Mouse (Mus musculus): ENCODE measurements around the gene Aldh6a1. TPM values are rescaled to one million over a fixed set of nuclear protein-coding genes. Genes with fewer than 3 reads are reported as not detected.

Gene Aldh6a1
- polyA plus RNA-seq (2014; fragmentation: Nextera tagmentation; extraction: Ambion mirVana): 29.6 and 39.4 TPM in 2 replicates

DNA sequence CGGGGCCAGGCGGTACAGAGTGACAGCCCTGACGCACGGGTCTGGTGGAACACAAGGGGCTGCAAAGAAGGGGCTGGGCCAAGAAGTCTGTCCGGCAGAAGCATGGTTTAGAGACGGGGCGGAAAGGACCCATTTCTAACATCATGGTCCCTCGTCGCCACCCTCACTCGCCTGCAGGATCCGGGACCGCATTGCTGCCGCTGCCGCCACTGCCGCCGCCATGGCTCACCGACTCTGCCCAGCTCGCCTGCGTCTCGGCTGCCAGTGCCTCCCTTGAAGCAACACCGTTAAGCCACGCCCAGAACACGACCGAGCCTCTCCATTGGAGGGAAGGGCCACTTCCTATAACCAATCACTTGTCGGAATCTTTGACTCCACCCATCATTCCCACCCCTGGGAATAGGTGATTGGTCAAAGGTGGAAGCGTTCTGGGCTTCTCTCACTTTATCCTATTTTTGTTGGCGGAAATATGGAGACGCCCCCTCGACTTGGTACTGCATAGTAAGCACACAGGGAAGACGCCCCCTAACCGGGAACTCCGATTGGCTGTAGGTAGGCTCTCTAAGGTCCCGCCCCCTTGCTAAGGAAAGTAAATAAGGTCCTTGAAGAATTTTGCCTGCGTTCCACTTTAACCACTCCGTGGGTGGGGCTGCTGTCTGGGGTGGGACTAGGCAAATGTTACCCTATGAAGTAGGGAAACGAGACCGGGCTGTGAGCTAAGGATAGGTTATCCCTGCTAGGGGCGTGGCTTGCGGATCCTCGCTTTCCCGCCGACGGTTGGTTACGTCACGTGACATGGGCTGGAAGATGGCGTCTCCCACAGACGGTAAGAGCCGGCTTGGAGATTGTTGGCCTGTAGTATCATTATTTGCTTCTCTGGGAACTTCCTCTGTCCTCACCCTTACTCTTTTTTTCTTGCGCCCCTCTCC lies at the start of gene Aldh6a1, which contains the start of gene Lin52:
Aldh6a1 (minus strand) TSS at position 287 of the 929 bp plus-strand sequence.
Lin52 (plus strand) TSS at position 705 of the 929 bp plus-strand sequence.
- Histone ChIP-seq H3K4me2 (ENCODE audit: low read length) (peak within 1 kb of the TSS; percentile 85), H3K27me3 (ENCODE audit: control insufficient read depth, insufficient read depth, low read length) (no peaks in the 10 kb centered on the region), H3K9me3 (ENCODE audit: control insufficient read depth, low read length) (no peaks in the 10 kb centered on the region), H3K4me3 (replicated peaks; ENCODE audit: low read depth, low read length) (peak within 1 kb of the TSS; percentile 61), H3K4me1 (ENCODE audit: control insufficient read depth, insufficient read depth, low read length) (peaks cover 5% of the 10 kb centered on the region; the same call in 1 of the 2 replicates), H3K9ac (replicated peaks; ENCODE audit: low read length) (peak within 1 kb of the TSS; percentile 60), H3K36me3 (ENCODE audit: control insufficient read depth, insufficient read depth, low read length) (no peaks in the 10 kb centered on the region), H3K27ac (replicated peaks; ENCODE audit: low read depth, low read length) (peak within 1 kb of the TSS; percentile 66)
- peak; percentile 100 for DNase-seq
- WGBS: under 1% methylated on average over 49 of the region's 49 CpGs
- ATAC-seq (ENCODE audit: low FRiP score, low TSS enrichment): peak; percentile 98

DNA sequence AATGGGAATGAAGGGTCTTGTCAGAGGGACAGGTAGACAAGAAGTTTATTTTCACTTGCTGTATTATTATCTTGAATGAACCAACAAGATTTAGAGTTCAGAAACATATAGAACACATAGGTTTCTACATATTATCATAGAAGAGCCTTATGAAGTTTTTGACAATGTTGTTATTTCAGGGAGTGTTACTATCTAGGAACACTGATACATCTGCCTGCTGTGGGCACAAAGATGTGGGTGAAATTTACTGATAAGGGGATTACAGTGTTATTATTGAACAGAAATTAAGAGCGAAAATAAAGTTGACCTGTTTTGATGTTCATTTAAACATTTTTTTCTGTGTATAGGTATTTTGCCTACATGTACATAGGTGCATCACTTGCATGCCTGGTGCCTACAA lies 46.0 kb upstream of the Aldh6a1 start:
- H3K27ac ChIP-seq (replicated peaks; ENCODE audit: low read depth, low read length): no peak overlapping the region
- no peak overlapping the region for H3K4me2 ChIP-seq (ENCODE audit: low read length)
- H3K9ac ChIP-seq (replicated peaks; ENCODE audit: low read length): no peak overlapping the region
- ATAC-seq (ENCODE audit: low FRiP score, low TSS enrichment) (no peak), DNase-seq (no peak)
- no peaks in the 10 kb centered on the region for H3K9me3 ChIP-seq (ENCODE audit: control insufficient read depth, low read length)
- no peaks in the 10 kb centered on the region; the same call in 1 of the 2 replicates for H3K36me3 ChIP-seq (ENCODE audit: control insufficient read depth, insufficient read depth, low read length)
- H3K4me3 ChIP-seq (replicated peaks; ENCODE audit: low read depth, low read length): no peak overlapping the region
- peaks cover 19% of the 10 kb centered on the region for H3K4me1 ChIP-seq (ENCODE audit: control insufficient read depth, insufficient read depth, low read length)
- H3K27me3 ChIP-seq (ENCODE audit: control insufficient read depth, insufficient read depth, low read length): no peaks in the 10 kb centered on the region
- 100% methylated on average over 1 of the region's 1 CpGs for WGBS

DNA sequence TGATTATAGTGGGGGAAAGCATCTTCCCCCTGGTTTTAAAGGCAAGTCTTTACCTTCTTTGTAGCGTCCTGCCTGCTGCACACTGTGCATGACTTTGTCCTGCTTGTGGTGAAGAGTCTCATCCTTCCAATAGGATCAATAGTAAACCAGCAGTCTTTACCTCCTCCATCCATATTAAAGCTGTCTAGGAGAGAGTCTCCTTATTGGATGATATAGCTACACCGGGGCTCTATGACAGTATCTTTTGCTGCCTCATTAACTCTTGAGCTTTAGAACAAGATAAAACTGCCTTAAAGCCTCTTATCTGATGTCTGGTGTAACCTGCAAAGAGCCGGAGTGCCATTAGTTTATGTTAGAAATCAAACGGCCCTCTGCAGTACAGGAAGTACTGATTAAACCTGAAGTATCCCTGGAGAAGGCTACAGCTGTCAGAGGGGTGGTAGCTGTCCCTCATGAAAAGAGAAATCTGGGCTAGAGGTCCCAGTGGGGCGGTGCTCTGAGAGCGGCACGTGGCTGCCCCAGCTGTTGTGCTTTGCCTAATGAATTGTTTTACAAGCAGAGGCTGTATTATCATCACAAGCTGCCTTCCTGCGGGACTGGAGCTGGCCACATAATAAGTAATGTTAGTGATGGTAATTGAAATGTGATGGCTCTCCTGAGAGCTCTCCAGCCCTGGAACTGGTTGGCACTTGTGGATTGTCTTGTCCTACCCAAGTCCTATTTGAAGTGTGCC lies 36.7 kb upstream of the Aldh6a1 start:
- DNase-seq: peak; percentile 81
- 17% methylated on average over 8 of the region's 8 CpGs for WGBS
- Histone ChIP-seq H3K27ac (replicated peaks; ENCODE audit: low read depth, low read length) (0 out of 2 replicates have a peak overlapping the region, but pooled peaks have one; percentile 52), H3K4me2 (ENCODE audit: low read length) (peak overlapping the region; percentile 22; the same call in 1 of the 2 replicates), H3K27me3 (ENCODE audit: control insufficient read depth, insufficient read depth, low read length) (peaks cover 16% of the 10 kb centered on the region; the same call in 1 of the 2 replicates), H3K4me1 (ENCODE audit: control insufficient read depth, insufficient read depth, low read length) (peaks cover 9% of the 10 kb centered on the region; the same call in 1 of the 2 replicates), H3K9me3 (ENCODE audit: control insufficient read depth, low read length) (no peaks in the 10 kb centered on the region), H3K9ac (replicated peaks; ENCODE audit: low read length) (no peak overlapping the region; the same call in 1 of the 2 replicates), H3K4me3 (replicated peaks; ENCODE audit: low read depth, low read length) (no peak overlapping the region), H3K36me3 (ENCODE audit: control insufficient read depth, insufficient read depth, low read length) (no peaks in the 10 kb centered on the region; the same call in 1 of the 2 replicates)
- peak; percentile 70; the same call in 1 of the 2 replicates for ATAC-seq (ENCODE audit: low FRiP score, low TSS enrichment)

DNA sequence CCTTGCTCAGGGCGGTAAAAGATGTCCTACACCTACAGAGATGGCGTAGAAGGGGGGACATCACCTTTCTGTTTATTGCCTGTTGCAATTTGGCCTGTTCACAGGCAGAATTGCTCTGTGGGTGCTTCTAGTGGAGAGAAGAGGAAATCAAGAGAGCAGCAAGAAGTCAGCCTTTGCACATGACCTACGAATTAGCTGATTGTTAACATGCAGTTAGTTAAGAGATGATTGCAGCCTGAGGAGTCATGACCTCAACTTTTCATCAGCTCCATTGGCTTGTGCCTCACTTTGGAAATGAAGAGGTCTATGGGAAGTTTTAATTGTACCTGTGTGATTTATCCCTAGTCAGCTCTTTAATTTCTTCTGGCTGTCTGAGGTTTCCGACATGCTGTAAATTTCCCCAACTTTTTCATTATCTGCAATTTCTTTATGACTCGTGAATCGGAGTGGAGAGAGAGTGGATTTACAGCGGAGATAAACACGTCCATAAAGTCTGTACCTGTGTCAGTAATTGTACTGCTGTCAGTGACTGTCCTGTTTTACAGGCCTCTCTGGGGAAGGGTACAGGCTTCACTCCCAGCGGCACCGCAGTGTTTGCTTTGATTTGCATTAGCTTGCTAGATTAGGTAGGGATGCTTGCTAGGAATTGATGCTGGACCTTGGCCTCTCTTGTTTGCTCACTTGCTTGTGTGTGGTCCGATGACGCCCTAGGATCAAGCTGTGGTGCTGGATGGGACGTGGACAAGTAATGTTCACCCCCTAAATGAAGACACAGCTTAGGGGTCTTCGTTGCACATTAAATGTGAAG lies 32.2 kb upstream of the Aldh6a1 start:
- Histone ChIP-seq H3K27me3 (ENCODE audit: control insufficient read depth, insufficient read depth, low read length) (no peaks in the 10 kb centered on the region), H3K9me3 (ENCODE audit: control insufficient read depth, low read length) (no peaks in the 10 kb centered on the region), H3K4me1 (ENCODE audit: control insufficient read depth, insufficient read depth, low read length) (peaks cover 7% of the 10 kb centered on the region; the same call in 1 of the 2 replicates), H3K4me3 (replicated peaks; ENCODE audit: low read depth, low read length) (no peak overlapping the region), H3K36me3 (ENCODE audit: control insufficient read depth, insufficient read depth, low read length) (0 out of 2 replicates have a peak, but pooled peaks cover 3% of the 10 kb centered on the region), H3K27ac (replicated peaks; ENCODE audit: low read depth, low read length) (no peak overlapping the region), H3K4me2 (ENCODE audit: low read length) (no peak overlapping the region), H3K9ac (replicated peaks; ENCODE audit: low read length) (no peak overlapping the region)
- ATAC-seq (ENCODE audit: low FRiP score, low TSS enrichment): no peak
- no peak for DNase-seq
- 86% methylated on average over 14 of the region's 14 CpGs for WGBS

DNA sequence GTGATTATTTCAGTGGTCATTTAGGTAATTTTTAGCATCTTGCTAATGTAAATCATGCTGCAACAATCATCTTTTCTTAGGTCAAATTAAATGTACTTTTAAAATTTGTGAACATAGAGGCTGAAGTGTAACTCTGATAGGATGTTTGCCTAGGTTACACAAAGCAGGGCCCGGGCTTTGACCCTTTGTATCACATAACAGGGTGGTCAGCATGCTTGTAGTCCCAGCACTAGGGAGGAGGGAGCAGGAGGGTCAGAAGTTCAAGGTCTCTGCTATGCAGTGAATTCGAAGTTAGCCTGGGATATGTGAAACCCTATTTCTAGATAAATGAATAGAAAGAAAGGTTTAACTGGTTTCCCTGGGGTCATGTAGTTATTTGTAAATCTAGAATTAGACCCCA lies 30.4 kb upstream of the Aldh6a1 start:
- Histone ChIP-seq H3K9me3 (ENCODE audit: control insufficient read depth, low read length) (no peaks in the 10 kb centered on the region), H3K36me3 (ENCODE audit: control insufficient read depth, insufficient read depth, low read length) (0 out of 2 replicates have a peak, but pooled peaks cover 3% of the 10 kb centered on the region), H3K27me3 (ENCODE audit: control insufficient read depth, insufficient read depth, low read length) (no peaks in the 10 kb centered on the region), H3K4me1 (ENCODE audit: control insufficient read depth, insufficient read depth, low read length) (no peaks in the 10 kb centered on the region), H3K4me2 (ENCODE audit: low read length) (no peak overlapping the region), H3K4me3 (replicated peaks; ENCODE audit: low read depth, low read length) (no peak overlapping the region), H3K27ac (replicated peaks; ENCODE audit: low read depth, low read length) (no peak overlapping the region), H3K9ac (replicated peaks; ENCODE audit: low read length) (no peak overlapping the region)
- DNase-seq (no peak), ATAC-seq (ENCODE audit: low FRiP score, low TSS enrichment) (no peak)
- WGBS: 70% methylated on average over 2 of the region's 2 CpGs

- Histone ChIP-seq H3K27ac (replicated peaks; ENCODE audit: low read depth, low read length) (no peak overlapping the region), H3K9ac (replicated peaks; ENCODE audit: low read length) (no peak overlapping the region), H3K36me3 (ENCODE audit: control insufficient read depth, insufficient read depth, low read length) (0 out of 2 replicates have a peak, but pooled peaks cover 3% of the 10 kb centered on the region), H3K4me2 (ENCODE audit: low read length) (no peak overlapping the region), H3K9me3 (ENCODE audit: control insufficient read depth, low read length) (no peaks in the 10 kb centered on the region), H3K4me3 (replicated peaks; ENCODE audit: low read depth, low read length) (no peak overlapping the region), H3K4me1 (ENCODE audit: control insufficient read depth, insufficient read depth, low read length) (no peaks in the 10 kb centered on the region), H3K27me3 (ENCODE audit: control insufficient read depth, insufficient read depth, low read length) (no peaks in the 10 kb centered on the region)
- ATAC-seq (ENCODE audit: low FRiP score, low TSS enrichment) (no peak), DNase-seq (no peak)
- WGBS: 97% methylated on average over 7 of the region's 7 CpGs
Observed at GRCm38 (mm10) chr12:84478937-84479336, 28.1 kb upstream of the Aldh6a1 start.

DNA sequence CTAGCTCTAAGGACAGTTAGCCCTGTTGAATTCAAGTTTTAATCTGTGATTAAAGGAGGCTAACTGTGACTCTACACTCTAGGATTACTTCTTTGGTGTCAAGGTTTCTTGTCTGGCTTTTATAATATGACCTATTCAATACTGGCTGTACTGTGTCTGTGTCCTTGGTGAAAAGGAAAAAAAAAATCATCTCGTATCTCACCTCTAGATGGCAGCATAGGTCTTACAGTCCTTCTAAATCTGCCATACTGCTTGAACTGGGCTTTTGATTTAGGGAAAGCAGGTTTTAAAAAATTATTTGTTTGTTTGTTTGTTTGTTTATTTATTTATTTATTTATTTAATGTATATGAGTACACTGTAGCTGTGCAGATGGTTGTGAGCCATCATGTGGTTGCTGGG lies 17.9 kb upstream of the Aldh6a1 start:
- H3K27me3 ChIP-seq (ENCODE audit: control insufficient read depth, insufficient read depth, low read length): no peaks in the 10 kb centered on the region
- H3K4me3 ChIP-seq (replicated peaks; ENCODE audit: low read depth, low read length): no peak overlapping the region
- H3K4me1 ChIP-seq (ENCODE audit: control insufficient read depth, insufficient read depth, low read length): no peaks in the 10 kb centered on the region
- no peak overlapping the region for H3K27ac ChIP-seq (replicated peaks; ENCODE audit: low read depth, low read length)
- H3K36me3 ChIP-seq (ENCODE audit: control insufficient read depth, insufficient read depth, low read length): peaks cover 22% of the 10 kb centered on the region; the same call in 1 of the 2 replicates
- ATAC-seq (ENCODE audit: low FRiP score, low TSS enrichment) (no peak), DNase-seq (peak; percentile 86)
- 0% methylated on average over 1 of the region's 1 CpGs for WGBS
- no peaks in the 10 kb centered on the region for H3K9me3 ChIP-seq (ENCODE audit: control insufficient read depth, low read length)
- H3K4me2 ChIP-seq (ENCODE audit: low read length): no peak overlapping the region
- H3K9ac ChIP-seq (replicated peaks; ENCODE audit: low read length): no peak overlapping the region

- DNase-seq (no peak), ATAC-seq (ENCODE audit: low FRiP score, low TSS enrichment) (no peak)
- no peak overlapping the region for H3K4me2 ChIP-seq (ENCODE audit: low read length)
- no peak overlapping the region for H3K9ac ChIP-seq (replicated peaks; ENCODE audit: low read length)
- peaks cover 62% of the 10 kb centered on the region for H3K36me3 ChIP-seq (ENCODE audit: control insufficient read depth, insufficient read depth, low read length)
- H3K4me3 ChIP-seq (replicated peaks; ENCODE audit: low read depth, low read length): no peak overlapping the region
- no peaks in the 10 kb centered on the region for H3K4me1 ChIP-seq (ENCODE audit: control insufficient read depth, insufficient read depth, low read length)
- 88% methylated on average over 3 of the region's 3 CpGs for WGBS
- H3K27me3 ChIP-seq (ENCODE audit: control insufficient read depth, insufficient read depth, low read length): no peaks in the 10 kb centered on the region
- no peak overlapping the region for H3K27ac ChIP-seq (replicated peaks; ENCODE audit: low read depth, low read length)
- no peaks in the 10 kb centered on the region for H3K9me3 ChIP-seq (ENCODE audit: control insufficient read depth, low read length)
Observed at GRCm38 (mm10) chr12:84462856-84463255, 12.1 kb upstream of the Aldh6a1 start.

Data from midbrain, embryonic 14.5 days (tissue).